Mouse (Mus musculus): ENCODE data around the gene Peak1. TPM values are rescaled to one million over a fixed set of nuclear protein-coding genes. Genes with fewer than 3 reads are reported as not detected.

Gene Peak1
- polyA plus RNA-seq, 1 experiment from 2014 or later: 11.2 TPM

DNA sequence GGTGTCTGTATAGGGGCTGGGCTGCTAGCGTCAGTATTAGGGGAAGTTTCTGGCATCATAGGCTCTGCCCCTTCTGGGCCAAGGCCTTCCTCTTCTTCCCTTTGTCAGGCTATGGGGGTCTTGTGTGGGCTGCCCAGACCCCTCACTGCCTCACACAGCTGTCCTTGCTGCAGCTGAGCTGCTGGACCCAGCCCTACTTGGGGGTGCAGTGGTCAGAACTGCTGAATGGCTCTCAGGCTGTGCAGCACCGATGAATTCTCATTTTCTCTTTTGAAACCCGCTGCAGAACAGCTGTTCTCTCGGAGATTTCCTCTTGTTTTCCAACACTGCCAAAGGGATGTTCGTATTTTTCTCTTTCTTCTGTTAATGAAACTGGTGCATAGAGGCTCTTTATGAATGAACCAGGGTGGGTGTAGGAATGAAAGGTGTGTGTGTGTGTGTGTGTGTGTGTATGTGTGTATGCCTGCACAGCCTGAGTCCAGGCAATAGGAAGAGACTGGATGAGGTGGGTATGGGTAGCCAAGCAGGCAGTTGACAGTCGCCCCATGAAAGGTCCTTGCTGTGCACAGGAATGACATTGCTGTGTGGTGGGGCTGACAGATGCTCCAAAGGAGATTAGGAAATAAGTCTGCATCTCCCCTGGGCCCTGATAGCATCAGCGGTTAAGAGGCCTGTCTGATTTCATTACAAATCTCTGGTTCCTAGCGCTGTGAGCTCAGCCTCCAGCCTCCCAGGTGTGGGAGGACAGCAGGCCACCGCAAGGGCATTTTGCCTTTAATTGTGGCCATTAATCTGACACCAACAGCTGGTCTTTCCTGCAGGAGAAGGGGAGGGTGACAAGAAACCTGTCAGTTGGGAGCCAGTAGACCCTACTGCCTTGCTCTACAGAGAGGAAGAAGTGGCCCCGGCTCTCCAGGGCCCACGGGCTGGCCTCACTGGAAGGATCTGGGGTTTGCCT is 226.1 kb downstream of the Peak1 start:
- no peak overlapping the region for H3K4me3 ChIP-seq (replicated peaks)
- no peaks in the 10 kb centered on the region for H3K36me3 ChIP-seq
- no peaks in the 10 kb centered on the region for H3K27me3 ChIP-seq
- H3K9ac ChIP-seq: no peak overlapping the region
- no peak; the same call in 1 of the 2 replicates for ATAC-seq (ENCODE audit: insufficient number of reproducible peaks, low FRiP score, low TSS enrichment, low read depth)
- H3K27ac ChIP-seq (replicated peaks): no peak overlapping the region
- WGBS: 54% methylated on average over 11 of the region's 11 CpGs
- H3K9me3 ChIP-seq (replicated peaks): no peaks in the 10 kb centered on the region
- H3K4me1 ChIP-seq: peaks cover 11% of the 10 kb centered on the region
- H3K4me2 ChIP-seq (replicated peaks): no peak overlapping the region

DNA sequence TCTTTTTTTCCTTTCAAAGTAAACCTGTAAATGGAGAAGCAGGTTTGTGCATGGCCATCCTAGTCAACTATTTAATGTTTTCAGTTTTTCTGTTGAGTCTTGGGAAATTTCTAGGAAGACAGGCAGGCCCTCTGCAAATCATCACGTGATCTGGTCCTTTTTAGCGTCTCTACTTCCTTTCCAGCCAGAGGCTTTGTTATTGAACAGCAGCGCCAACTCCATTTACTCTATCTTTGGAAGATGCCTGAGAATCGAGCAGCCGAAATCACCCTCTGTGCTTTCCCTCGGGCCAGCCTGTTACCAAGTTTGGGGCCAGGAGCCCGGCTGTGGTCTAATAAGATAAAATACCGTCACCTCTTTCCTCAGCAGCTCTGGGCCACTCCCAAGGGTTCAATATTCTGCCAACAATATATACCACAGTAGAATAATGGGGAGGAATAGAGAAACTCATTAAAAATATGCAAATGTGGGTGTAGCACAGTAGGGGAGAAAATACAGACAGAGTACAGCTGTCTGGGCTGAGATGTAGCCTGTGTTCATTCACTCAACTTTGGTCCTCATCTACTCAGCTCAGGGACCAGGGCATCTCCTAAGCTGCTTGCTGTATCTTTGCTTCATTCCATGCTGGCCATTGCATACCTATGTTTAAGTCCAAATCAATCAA is 237.6 kb downstream of the Peak1 start:
- no peak for ATAC-seq (ENCODE audit: insufficient number of reproducible peaks, low FRiP score, low TSS enrichment, low read depth)
- peaks cover 10% of the 10 kb centered on the region for H3K4me1 ChIP-seq
- WGBS: 35% methylated on average over 8 of the region's 8 CpGs
- H3K9me3 ChIP-seq (replicated peaks): no peaks in the 10 kb centered on the region
- no peak overlapping the region for H3K4me3 ChIP-seq (replicated peaks)
- H3K27ac ChIP-seq (replicated peaks): no peak overlapping the region
- no peak overlapping the region for H3K9ac ChIP-seq
- H3K27me3 ChIP-seq: no peaks in the 10 kb centered on the region
- H3K4me2 ChIP-seq (replicated peaks): no peak overlapping the region
- no peaks in the 10 kb centered on the region for H3K36me3 ChIP-seq

- H3K27ac ChIP-seq (replicated peaks): no peak overlapping the region
- H3K36me3 ChIP-seq: no peaks in the 10 kb centered on the region
- ATAC-seq (ENCODE audit: insufficient number of reproducible peaks, low FRiP score, low TSS enrichment, low read depth): no peak
- no peak overlapping the region for H3K4me2 ChIP-seq (replicated peaks)
- H3K4me1 ChIP-seq: peaks cover 10% of the 10 kb centered on the region
- H3K9me3 ChIP-seq (replicated peaks): no peaks in the 10 kb centered on the region
- 80% methylated on average over 6 of the region's 6 CpGs for WGBS
- no peaks in the 10 kb centered on the region for H3K27me3 ChIP-seq
- no peak overlapping the region for H3K9ac ChIP-seq
- no peak overlapping the region for H3K4me3 ChIP-seq (replicated peaks)
Observed at GRCm38 (mm10) chr9:56179416-56180117, 238.3 kb downstream of the Peak1 start.

DNA sequence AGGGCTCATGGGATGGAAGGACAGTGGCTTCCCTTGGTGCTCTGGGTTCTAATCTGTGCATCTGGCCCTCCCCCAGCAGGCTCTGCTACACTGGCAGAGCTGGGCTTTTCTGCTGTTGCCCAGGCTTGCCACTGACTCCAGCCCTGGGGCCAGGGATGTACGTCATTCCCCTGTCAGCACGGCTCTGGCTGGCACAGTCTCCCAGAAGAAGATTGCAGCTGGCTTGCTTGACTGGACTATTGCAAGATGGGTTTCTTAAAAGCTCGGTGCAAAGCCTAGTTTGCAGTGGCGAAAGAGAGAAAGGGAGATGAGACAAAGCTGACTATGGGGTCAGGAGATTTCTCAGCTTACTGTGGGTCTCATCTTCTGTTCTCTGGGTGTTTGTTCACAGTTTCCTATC is 240.5 kb downstream of the Peak1 start:
- H3K4me1 ChIP-seq: peaks cover 10% of the 10 kb centered on the region
- H3K36me3 ChIP-seq: no peaks in the 10 kb centered on the region
- H3K9me3 ChIP-seq (replicated peaks): no peaks in the 10 kb centered on the region
- H3K4me2 ChIP-seq (replicated peaks): no peak overlapping the region
- H3K4me3 ChIP-seq (replicated peaks): no peak overlapping the region
- ATAC-seq (ENCODE audit: insufficient number of reproducible peaks, low FRiP score, low TSS enrichment, low read depth): no peak
- H3K27me3 ChIP-seq: no peaks in the 10 kb centered on the region
- 60% methylated on average over 4 of the region's 4 CpGs for WGBS
- H3K27ac ChIP-seq (replicated peaks): no peak overlapping the region
- no peak overlapping the region for H3K9ac ChIP-seq

GRCm38 (mm10) chr9:56175316-56175715 is 242.6 kb downstream of the Peak1 start:
- Histone ChIP-seq H3K27me3 (no peaks in the 10 kb centered on the region), H3K27ac (replicated peaks) (no peak overlapping the region), H3K4me2 (replicated peaks) (no peak overlapping the region), H3K9me3 (replicated peaks) (no peaks in the 10 kb centered on the region), H3K4me3 (replicated peaks) (no peak overlapping the region), H3K36me3 (no peaks in the 10 kb centered on the region), H3K4me1 (peaks cover 6% of the 10 kb centered on the region), H3K9ac (no peak overlapping the region)
- no peak for ATAC-seq (ENCODE audit: insufficient number of reproducible peaks, low FRiP score, low TSS enrichment, low read depth)
- WGBS: 84% methylated on average over 3 of the region's 3 CpGs

GRCm38 (mm10) chr9:56167690-56168089 is 250.2 kb downstream of the Peak1 start:
- H3K27me3 ChIP-seq: no peaks in the 10 kb centered on the region

DNA sequence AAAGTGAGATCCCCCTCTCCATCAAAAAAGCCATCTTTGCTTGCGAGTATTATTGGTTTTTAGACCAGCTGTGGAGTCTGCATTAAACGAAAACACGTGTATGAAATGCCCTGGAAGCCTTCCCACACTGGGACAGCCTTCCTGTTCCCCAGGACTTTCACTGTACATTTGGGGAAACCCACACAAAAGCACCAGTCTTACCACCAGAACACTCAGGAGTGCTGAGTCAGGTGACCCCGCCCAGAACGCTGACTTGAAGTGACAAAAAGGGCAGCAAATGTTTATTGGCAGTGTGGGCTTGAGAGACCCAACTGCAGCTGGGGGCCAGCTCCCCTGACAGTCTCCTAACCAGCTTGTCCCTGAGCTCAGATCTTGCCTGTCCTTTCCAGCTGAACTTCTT is 251.7 kb downstream of the Peak1 start:
- no peak overlapping the region for H3K9ac ChIP-seq
- no peak overlapping the region for H3K4me2 ChIP-seq (replicated peaks)
- no peak overlapping the region for H3K4me3 ChIP-seq (replicated peaks)
- no peak for ATAC-seq (ENCODE audit: insufficient number of reproducible peaks, low FRiP score, low TSS enrichment, low read depth)
- WGBS: 33% methylated on average over 5 of the region's 5 CpGs
- peaks cover 17% of the 10 kb centered on the region for H3K4me1 ChIP-seq
- H3K9me3 ChIP-seq (replicated peaks): no peaks in the 10 kb centered on the region
- peak overlapping the region; percentile 35; the same call in 1 of the 2 replicates for H3K27ac ChIP-seq (replicated peaks)
- no peaks in the 10 kb centered on the region for H3K36me3 ChIP-seq
- no peaks in the 10 kb centered on the region for H3K27me3 ChIP-seq

More at GRCm38 (mm10) chr9:56167690-56168089, 250.2 kb downstream of the Peak1 start:
- no peak overlapping the region for H3K4me3 ChIP-seq (replicated peaks)
- no peak overlapping the region for H3K4me2 ChIP-seq (replicated peaks)
- H3K4me1 ChIP-seq: peaks cover 11% of the 10 kb centered on the region
- 30% methylated on average over 6 of the region's 6 CpGs for WGBS
- ATAC-seq (ENCODE audit: insufficient number of reproducible peaks, low FRiP score, low TSS enrichment, low read depth): no peak
- H3K36me3 ChIP-seq: no peaks in the 10 kb centered on the region
- no peaks in the 10 kb centered on the region for H3K9me3 ChIP-seq (replicated peaks)
- no peak overlapping the region for H3K9ac ChIP-seq
- no peak overlapping the region for H3K27ac ChIP-seq (replicated peaks)

DNA sequence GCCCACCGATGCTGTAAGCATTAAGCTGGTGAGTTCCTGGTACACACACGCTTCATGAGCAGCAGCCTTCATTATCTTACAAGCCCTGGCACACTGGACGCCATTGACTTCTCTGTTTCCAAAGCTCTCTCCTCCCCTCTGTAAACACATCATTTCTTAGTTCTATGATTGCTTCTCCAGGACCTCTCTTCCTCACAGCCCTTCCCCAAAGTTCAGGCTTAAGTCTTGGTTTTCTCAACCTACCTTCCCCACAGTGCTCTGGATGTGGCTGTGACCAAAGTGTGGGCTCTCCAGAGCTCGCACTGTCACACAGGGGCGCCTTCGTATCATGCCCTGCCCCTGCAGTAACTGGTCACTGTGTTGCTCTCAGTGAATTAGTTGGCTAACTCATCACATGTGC is 252.5 kb downstream of the Peak1 start, which contains the start of gene Tspan3:
Tspan3 (minus strand) TSS at position 101 of the 400 bp plus-strand sequence.
- Histone ChIP-seq H3K4me1 (peaks cover 20% of the 10 kb centered on the region), H3K27me3 (no peaks in the 10 kb centered on the region), H3K36me3 (no peaks in the 10 kb centered on the region), H3K27ac (replicated peaks) (peak within 1 kb of the TSS; percentile 35; the same call in 1 of the 2 replicates), H3K4me3 (replicated peaks) (no peak within 1 kb of the TSS), H3K9ac (no peak within 1 kb of the TSS), H3K4me2 (replicated peaks) (no peak within 1 kb of the TSS), H3K9me3 (replicated peaks) (no peaks in the 10 kb centered on the region)
- 86% methylated on average over 6 of the region's 6 CpGs for WGBS
- ATAC-seq (ENCODE audit: insufficient number of reproducible peaks, low FRiP score, low TSS enrichment, low read depth): no peak

- no peaks in the 10 kb centered on the region for H3K36me3 ChIP-seq
Observed at GRCm38 (mm10) chr9:56160341-56161141, 257.3 kb downstream of the Peak1 start.

DNA sequence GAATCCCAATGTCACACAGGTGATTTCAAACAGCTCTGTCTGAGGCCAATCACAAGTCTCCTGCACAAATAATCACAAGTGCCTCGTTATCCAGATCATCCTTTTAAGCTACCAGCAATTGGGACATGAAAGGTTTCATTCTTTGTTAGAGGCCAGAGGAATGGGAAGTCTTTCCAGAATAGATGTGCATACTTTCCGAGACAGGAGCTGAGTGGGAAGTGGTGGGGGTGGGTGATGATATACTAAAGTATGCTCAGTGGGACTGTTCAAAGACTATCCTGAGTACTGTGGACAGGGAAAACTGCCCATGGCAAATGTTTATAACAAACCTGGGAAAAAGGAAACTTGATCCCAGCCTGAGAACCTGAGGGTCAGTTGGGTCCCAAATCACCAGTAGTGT is 258.4 kb downstream of the Peak1 start:
- peaks cover 23% of the 10 kb centered on the region for H3K4me1 ChIP-seq
- H3K9ac ChIP-seq: no peak overlapping the region
- ATAC-seq (ENCODE audit: insufficient number of reproducible peaks, low FRiP score, low TSS enrichment, low read depth): no peak
- peak overlapping the region; percentile 99 for H3K4me3 ChIP-seq (replicated peaks)
- H3K27ac ChIP-seq (replicated peaks): no peak overlapping the region
- H3K4me2 ChIP-seq (replicated peaks): peak overlapping the region; percentile 58
- 0% methylated on average over 2 of the region's 2 CpGs for WGBS
- no peaks in the 10 kb centered on the region for H3K27me3 ChIP-seq
- no peaks in the 10 kb centered on the region for H3K9me3 ChIP-seq (replicated peaks)
- H3K36me3 ChIP-seq: no peaks in the 10 kb centered on the region

More at GRCm38 (mm10) chr9:56160341-56161141, 257.3 kb downstream of the Peak1 start:
- no peaks in the 10 kb centered on the region for H3K27me3 ChIP-seq
- H3K9ac ChIP-seq: peak overlapping the region; percentile 98
- 1% methylated on average over 76 of the region's 82 CpGs for WGBS
- H3K4me3 ChIP-seq (replicated peaks): peak overlapping the region; percentile 99
- H3K4me2 ChIP-seq (replicated peaks): peak overlapping the region; percentile 58
- H3K27ac ChIP-seq (replicated peaks): peak overlapping the region; percentile 96
- H3K4me1 ChIP-seq: peaks cover 25% of the 10 kb centered on the region
- peak; percentile 93 for ATAC-seq (ENCODE audit: insufficient number of reproducible peaks, low FRiP score, low TSS enrichment, low read depth)
- no peaks in the 10 kb centered on the region for H3K9me3 ChIP-seq (replicated peaks)
